Mouse (Mus musculus) lung, adult 2 months (tissue): ENCODE data around the gene Ebf1.

Experiments
- CTCF ChIP-seq: fragments of 200-500 bp; IDR thresholded peaks from 2 replicates; pipeline ENCODE4 v1.5.1; 2011; ENCODE audit warnings: mild to moderate bottlenecking, low read length, control low read depth; ENCODE audit not compliant: insufficient read depth
- POLR2A ChIP-seq: fragments of 200-500 bp; IDR thresholded peaks from 2 replicates; pipeline ENCODE4 v1.6.1; 2011; ENCODE audit warnings: low read depth, mild to moderate bottlenecking, control low read depth, low read length, borderline replicate concordance; ENCODE audit errors: extremely low read depth

DNA sequence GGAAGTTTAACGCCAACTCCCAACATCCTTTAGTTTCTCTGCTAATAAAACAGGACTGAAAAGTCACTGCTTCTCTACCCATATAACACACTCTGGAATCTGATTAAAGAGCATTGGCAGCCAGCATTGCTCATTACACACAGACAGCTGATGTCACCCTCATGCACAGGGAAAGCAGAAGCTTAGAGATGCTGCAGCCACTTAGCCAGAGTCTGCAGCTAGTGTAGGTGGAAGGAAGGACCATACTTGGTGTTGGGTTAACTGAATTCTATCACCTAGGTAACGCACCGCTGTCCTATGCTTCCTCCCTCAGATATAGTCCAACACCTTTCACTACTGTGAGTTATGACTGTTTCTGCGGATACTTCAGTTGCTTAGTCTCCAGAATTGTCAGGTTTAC lies 64.9 kb downstream of the Ebf1 start:
- TF ChIP-seq CTCF (no peak), POLR2A (no peak)
